Mouse (Mus musculus) CH12.LX (cell line): ENCODE data around the gene Ankrd61.

Experiments used
- MAX ChIP-seq: IDR thresholded peaks from 2 replicates; pipeline ENCODE4 v1.6.1; 2011; ENCODE audit warnings: low read length, improper control_type of control experiment
- POLR2A ChIP-seq: IDR thresholded peaks from 2 replicates; pipeline ENCODE4 v1.6.1; 2011; ENCODE audit warnings: low read depth, mild to moderate bottlenecking, improper control_type of control experiment, low read length
- TCF12 ChIP-seq: IDR thresholded peaks from 2 replicates; pipeline ENCODE4 v1.6.1; 2014; ENCODE audit warnings: low read depth, mild to moderate bottlenecking, inconsistent platforms, low read length, improper control_type of control experiment

DNA sequence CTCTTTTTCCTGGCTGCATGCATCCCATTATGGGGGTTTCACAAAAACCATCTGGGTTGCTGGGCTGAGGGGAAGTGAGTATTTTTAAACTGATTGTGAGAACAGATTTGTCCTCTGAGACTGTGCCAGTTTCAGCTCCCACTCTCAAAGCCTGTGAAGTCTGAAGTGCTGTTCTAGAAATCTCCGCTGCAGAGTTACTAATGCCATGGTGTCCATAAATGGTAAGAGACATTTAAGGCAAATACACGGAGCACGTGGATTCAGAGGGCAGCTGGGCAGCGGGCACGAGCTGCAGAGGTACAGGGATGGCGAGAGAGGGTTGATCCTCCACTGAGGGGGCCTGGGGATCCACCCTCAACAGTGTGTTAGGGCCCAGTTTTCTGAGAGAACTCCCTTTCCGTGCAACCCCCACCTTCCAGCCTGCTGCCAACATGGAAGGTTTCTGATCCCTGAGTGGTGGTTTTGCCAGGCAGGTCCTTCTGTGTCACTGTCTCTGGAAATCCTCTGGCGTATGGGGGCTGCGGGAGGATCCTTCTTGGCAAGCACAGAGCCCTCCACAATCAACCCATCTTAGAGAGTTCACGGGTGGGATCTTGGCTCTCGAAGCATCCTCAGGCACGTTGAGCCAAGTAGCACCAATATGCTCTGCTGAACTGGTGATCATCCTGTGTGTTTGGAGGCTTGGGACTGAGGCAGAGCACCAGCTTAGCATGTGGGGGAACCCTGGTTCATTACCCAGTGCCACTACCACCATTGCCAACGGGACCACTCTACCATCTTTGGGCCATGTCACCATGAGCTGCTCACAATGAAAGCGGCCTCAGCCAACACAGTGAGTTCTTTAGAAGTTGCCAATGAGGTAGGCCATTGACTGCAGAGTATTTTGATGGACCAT, 46.0 kb upstream of the Ankrd61 start:
- no peak for TF ChIP-seq POLR2A
- TF ChIP-seq MAX: no peak
- no peak for TF ChIP-seq TCF12
